Mouse (Mus musculus) embryonic fibroblast, embryonic 13.5 days (primary cell): ENCODE measurements around the gene Fam184b.

Source experiments
- CTCF ChIP-seq: IDR thresholded peaks from 2 replicates; pipeline ENCODE4 v1.5.1; 2011; ENCODE audit warnings: mild to moderate bottlenecking, control low read depth, low read length, moderate library complexity, borderline replicate concordance; ENCODE audit not compliant: insufficient read depth
- POLR2A ChIP-seq: IDR thresholded peaks from 2 replicates; pipeline ENCODE4 v1.6.1; 2011; ENCODE audit warnings: low read depth, mild to moderate bottlenecking, control low read depth, low read length, moderate library complexity

- TF ChIP-seq CTCF (no peak), POLR2A (no peak)
Observed at GRCm38 (mm10) chr5:45491776-45492175, 147.6 kb downstream of the Fam184b start.
